Mouse (Mus musculus) adipocyte (in vitro differentiated cells): ENCODE measurements at regions not wholly inside any gene's neighbourhood (a gene's known extent, or its start where the extent isn't known, plus 50 kb on each side); places are given as distances from the start of the nearest gene placed in this dataset.

Source experiments
- DNase-seq: peaks from one replicate; pipeline ENCODE4 v3.0.0-alpha.2; 2016; ENCODE audit warnings: low spot score

DNA sequence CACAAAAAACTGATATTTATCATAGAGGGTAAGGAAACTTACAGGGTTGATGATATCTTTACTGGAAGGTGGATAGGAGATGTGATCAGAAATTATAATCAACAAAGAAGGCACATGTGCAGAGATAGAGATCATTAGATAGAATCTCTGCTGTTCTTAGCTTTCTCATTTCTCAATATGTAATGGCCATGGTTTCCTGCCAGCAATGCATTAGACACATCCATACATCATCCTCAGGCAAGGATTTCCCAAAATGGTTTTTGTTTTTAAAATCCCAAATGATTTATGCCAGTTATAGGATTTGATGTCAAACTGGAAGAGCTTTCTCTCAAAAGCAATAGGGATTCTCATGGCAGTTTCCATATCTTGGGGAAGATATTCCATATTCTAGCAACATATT lies 52.0 kb upstream of the C030005K15Rik start:
- DNase-seq, result no peak

DNA sequence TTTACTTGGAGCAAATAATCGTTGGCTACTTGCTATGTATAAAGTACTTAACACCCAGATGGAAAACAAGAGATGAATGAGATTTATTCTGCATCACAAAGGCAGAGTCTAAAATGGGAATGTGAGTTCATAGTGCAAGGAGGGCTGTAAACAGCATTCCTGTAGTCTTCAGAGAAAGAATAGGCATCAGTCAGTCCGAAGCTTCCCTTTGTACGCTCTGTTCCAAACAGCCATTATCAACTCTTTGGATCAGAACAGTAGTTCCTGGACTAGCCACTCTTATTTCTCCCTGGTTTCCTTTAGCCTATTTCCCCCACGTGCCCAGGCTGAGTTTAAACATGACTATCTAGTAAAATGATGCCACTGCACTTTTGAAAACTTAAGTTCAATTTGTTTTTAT lies 52.8 kb upstream of the C030005K15Rik start:
- DNase-seq, result no peak

DNA sequence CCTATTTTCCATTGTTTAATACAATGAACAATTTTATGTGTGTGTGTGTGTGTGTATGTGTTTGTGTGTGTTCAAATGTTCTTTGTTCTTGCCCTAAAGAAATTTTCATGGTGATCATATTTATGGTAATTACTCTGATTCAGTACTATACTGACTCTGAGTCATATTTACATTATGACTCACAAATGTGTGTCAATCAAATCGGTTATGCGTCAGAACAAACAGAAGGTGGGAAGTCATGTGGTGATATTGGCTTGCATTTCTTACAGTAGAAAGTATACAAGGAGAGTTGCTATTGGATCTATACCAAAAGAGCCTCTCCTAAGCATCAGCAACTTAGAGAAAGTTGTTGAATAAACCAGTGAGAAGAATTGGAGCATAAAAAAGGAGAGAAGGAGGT lies 67.2 kb upstream of the C030005K15Rik start:
- DNase-seq, result no peak

DNA sequence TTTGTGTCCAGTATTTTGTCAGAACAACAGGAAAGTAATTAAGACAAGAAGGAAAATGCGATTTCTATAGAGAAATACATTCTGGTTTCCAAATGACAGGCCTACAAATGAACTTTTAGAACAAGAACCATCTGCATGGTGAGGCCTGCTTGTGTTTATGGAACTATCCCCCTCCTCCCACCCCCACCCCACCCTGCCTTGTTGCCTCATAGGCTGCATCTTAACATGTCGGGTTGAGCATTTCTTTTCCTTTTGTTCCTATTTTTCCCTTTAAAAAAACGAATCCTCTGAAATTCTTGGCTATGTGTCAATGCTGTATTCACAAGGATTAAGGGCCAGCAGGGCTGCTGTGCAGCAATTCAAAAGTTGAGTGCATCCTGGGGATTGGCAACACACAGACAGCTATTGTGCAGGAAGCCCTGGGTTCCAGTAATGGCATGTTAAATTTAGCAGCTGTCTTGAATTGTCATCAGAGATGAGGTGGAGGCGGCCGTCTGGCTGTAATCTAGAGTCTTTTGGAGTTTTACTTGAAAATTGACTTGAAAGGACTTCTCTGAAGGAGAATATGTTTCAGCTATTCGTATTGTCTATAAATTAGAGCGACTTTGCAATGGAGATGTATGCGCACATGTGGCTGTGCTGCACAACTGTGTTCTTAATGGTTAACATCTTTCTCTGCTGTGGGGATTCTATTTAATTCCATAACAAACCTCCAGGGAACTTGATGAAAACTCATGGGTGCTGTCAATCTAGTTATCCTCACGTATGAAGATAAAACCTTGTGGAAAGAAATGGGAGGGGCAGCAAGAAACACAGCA lies 75.1 kb upstream of the C030005K15Rik start:
- no peak for DNase-seq

DNA sequence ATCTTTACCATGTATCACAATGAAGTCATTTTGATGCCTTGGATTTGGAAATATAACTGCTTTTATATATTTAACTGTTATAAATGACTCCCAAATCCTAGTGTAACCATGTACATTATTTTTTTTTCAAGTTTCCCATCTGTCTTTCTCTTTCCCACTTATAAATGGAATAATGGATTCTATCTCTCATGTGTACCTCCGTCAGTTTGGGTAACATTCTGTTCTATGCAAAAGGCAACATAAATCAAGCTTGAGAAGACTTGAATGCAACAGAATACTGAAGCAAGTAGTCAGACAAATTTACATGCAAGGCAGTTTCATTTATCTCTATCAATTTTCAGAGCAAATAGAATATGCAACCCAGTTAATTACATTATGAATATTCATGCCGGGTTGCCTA lies 81.4 kb upstream of the C030005K15Rik start:
- no peak for DNase-seq

DNA sequence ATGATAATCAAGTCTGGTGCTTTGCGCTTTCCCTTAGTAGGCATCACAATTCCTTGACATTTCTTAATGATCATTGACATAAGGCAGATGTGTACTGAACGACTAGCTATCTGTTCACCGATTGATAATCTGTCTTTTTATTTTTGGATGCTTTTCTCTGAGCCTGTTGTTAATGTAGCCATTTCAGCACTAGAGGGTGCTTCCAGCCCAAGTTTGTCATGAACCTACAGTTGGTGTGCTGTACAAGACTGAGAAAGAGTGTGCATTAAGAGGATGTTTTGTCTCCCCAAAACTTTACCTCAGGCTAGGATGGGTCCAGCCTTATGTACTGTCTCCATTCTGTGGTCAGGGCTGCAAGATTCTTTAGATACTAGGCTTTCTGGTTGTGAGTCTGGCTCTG lies 116.0 kb upstream of the C030005K15Rik start:
- peak; percentile 55 for DNase-seq

DNA sequence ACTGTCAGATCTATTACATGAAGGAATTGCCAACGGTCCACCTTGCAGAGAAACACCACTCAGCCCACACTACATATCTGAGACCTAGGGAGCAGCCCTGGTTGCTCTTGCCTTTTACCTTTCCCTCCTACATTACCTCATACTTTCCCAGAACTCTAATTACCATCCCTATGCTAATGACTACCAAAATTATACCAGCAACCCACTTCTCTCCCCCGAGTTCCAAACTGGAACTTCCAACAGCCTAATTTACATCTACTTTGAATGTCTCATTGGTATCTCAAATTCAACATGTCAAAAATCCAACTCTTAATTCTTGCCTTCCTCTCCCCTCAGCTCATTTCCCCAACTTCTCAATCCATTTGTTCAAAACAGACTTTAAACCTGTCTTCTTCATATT lies 124.9 kb upstream of the C030005K15Rik start:
- DNase-seq, result no peak

DNA sequence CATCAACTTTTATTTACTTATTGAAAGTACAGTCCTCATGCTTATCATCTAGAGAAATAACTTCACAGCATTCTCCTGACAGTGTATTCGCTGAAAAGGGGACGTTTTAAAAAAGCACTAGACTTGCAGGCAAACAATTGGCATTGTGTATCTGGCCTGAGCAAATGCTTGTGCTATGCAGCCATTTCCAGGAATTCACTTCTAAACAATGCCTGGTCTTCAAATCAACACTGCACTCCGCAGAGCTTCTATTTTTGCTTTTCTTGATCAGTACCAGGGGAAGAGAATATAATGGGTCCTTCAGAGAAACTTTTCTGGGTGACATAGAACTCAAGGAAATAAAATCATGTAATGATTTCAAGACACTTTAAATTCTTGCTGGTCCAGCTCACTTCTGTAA lies 150.5 kb upstream of the C030005K15Rik start:
- DNase-seq, result no peak

DNA sequence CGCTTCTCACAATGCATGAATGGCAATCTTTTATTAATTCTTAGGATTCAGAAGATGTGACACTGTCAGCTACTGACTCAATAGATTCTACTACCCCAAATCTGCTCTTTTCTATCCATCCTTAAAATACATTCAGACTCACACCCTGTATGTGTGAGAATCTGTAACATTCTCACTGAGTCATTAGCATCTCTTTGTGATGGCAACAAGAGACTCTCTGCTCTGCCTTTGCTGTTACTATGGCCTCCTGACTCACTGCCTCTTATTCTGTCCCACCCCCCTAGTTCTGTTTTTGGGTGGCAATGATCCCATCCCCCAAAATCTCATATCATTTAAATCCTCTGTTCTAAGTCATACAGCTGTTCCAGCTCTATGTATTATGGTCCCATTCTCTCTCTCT lies 159.5 kb upstream of the C030005K15Rik start:
- no peak for DNase-seq

DNA sequence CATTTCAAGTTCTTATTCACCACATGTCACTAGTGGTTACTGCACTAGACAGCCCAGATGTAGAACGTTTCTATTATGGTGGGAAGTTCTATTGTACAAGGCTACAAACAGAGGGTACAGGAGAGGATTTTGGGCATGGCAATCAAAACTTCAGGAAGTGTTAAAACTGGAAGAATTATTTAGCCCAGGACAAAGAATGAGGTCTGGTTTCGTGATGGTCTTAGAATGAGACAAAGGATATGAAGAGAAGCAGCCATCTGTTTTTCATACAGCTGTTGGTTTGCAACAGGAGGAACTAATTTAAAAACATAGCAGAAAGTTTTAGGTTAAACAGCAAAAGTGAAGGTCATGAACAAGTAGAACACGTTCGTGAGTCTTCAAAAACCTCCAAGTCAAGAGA lies 179.2 kb upstream of the C030005K15Rik start:
- DNase-seq, result no peak

DNA sequence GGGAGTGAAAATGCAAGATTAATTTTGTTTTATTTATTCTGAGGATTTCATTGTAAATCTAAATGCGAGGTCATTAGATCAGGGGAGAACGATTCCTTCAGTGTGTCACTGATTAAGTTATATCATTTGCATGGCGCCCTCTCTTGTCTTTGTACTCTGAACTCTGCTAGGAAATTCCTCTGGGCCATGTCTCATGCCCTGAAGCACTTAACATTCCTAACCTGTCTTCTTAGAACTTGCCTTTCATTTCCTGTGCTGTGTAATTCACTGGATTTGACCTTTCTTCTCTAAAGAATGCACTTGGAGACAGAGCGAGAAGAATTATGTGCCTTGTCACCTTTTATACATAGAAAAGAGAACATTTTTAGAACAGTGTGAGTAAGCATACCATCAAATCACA lies 199.0 kb upstream of the C030005K15Rik start:
- no peak for DNase-seq

DNA sequence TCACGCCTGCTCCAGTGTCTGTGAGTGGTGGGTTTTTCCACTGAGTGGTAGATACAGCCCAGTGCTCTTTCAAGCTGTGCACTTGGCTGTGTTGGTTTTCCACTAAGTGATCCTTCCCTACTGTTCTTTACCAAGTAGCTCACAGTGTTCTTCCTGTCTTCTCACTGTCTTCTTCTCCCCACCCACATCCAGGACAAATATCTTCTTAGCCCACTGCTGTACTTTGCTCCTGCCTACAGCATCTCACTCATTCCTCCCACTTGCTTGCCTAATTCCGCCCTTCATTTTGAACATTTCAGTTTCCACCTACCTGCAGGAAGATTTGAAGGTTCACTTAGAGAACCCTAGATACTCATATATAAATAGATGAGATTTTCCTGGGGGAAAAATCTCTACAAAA lies 213.8 kb upstream of the C030005K15Rik start:
- DNase-seq, result no peak

DNA sequence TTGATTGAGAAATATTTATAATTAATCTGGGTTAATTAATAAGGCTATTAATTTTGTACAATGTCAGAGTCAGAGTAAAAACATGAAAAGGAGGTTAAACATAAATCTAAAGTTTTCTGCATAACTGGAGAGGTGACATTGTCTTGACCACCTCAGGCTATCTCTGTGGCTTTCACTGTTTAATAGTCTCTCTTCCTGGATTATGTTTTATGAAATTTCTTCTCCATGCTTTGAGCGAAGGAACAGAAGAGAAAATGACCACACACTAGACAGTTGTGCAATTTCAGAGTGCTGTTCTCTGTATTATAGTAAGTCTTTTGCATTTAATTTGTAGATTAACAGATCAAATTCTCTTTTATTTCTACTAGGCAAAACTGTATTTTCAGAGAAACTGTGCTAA lies 239.3 kb upstream of the C030005K15Rik start:
- no peak for DNase-seq

DNA sequence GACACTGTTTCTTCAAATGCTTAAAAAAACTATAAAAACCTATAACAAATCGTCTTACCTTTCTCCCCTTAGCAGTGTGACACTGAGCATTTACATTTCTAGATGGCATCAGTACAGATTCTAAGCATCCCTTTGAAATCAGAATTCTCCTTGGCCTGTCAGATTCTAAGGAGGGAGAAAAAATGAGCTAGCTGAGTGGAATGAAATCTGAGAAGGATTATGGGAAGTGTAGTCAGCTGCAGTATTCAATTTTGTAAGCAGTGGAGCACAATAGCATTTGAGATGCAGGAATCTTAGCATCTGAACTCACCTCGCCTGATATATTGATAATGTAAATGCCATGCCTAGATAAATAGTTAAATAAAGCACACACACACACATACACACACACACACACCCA lies 240.4 kb upstream of the C030005K15Rik start:
- no peak for DNase-seq

DNA sequence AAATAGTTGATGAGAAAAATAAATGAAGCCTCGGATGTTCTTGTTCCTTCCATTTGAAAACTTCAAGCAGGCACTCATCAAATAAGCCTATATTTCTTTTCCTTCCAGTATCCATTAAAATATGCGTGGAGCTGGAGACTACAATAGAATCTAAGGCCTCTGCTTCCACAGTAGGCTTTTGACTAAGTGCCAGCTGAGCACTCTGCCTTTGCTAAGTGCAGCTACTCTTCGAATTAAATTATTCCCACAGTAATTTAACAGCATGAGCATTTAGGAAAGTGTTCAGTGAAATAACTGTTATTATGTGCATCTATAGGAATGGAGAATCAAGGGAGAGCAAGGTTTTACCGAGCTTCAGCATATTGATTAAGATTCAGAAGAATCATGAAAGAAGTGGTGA lies 280.5 kb upstream of the C030005K15Rik start:
- no peak for DNase-seq

DNA sequence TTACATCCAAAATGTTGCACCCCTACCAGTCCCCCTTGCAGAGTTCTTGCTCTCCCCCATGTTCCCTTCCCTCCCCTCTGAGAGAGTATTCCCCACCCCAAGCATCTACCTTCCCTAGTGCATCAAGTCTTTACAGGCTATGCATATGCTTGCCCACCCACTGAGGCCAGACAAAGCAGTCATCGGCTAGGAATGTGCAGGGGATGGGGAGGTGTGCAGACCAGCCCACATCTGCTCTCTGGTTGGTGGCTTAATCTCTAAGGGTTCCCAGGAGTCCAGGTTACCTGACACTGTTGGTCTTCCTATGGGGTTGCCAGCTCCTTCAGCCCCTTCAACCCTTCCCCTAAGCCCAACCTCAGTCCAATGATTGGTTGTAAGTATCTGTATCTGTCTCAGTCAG lies 281.8 kb upstream of the C030005K15Rik start:
- no peak for DNase-seq

DNA sequence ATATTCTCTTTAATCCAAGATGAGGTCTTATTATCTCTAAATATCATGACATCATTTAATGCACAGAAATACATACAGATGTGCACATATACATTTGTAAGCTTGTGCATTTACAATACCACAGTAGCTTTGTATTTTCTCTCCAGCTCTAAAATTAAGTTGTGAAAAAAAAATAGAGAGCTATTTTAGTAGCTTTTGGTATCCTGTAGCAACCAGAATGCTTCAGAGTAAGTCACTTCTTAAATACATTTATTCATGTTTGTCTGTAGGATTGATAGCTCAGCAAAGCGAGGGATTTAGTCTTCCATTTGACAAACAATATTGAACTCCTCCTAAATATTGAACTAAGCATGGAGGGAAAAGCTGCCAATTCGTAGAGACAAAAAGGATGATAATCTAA lies 286.4 kb upstream of the C030005K15Rik start:
- DNase-seq, result no peak

DNA sequence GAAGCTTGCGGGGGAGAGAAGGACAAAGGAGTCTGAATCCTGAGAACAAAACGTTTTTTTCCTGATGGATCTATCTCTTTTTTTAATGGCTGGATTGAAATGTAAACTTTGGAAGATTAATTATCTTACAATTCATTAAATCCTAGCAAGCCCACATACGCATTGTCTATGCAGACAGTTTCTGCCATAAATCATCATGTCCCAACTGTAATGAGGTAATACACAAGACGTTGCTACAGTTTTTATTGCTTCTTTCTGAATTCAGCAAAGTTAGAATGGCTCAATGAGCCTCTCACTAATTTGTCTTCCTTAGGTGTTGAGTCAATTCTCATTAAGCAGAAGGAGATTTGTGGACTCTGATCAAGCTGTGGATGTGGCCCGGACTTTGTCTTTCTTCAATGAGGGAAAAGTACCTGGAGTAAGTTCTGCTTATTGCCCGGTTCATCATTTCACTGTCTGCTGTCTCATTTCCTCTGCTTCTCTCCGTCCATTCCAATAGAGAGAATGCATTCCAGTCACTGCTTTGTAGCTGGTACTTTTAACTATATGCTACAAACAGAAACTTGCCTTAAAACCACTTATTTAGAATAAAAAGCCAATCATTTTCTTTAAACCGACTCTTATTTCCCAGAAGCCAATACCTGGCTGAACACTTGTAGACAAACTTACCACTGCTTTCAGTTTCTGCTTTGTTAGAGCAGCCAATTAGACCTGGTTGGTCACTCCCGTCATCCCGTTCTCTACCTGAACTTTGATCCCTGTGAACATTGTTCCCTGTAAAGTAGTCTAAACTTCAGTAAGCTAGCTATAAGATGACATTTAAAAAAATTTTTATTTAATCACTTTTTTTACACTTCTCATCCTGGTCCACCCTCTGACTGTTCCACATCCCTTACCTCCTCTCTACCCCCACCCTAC lies 288.7 kb upstream of the C030005K15Rik start:
- no peak for DNase-seq

DNA sequence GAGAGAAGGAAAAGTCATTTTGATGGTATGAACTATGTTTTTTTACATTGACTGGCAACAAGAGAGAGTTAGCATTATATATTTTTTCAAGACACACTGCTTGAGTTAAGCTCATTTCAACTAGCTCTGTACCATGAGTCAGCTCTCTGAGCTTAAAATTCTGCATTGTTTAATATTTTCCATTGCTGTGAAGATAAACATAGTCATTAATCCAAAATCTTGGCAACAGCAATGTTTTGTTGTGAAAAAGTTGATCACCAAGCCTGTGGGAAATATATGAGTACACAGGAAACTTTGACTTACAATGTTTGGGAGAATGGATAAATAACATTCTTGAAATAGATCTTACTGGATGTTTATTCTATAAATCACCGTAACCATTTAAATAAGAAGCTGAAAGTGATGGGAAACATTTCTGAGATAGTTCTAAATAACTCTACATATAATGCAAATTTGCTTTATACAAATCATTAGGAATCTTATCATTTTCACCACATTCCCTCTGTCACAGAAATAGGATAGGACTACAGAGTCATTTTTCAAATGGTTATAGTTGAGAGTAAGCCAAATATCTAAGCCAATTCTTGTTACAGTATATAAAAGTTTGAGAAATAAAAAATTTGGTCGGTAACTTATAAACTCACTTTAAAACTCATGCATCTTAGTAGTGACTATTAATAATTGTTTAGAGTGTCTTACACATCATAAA lies 290.2 kb upstream of the C030005K15Rik start:
- DNase-seq, result peak; percentile 37

DNA sequence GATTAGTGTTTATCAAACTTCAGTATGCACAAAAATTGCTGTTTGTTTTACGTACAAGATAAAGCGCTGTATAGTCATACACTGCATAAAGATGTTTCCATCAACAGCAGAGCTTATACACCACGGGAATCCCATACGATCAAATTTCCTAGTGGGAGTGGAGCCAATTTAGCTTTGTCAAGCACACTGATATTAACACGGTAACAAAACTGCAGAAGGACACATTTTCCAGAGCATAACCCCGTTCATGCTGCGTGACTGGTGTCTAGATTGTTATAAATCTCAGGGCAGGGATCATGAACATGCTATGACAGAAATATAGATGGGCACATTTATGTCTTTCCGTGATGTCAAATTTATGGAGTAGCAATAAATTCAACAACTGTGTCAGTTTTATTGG lies 302.6 kb upstream of the C030005K15Rik start:
- DNase-seq, result no peak

DNA sequence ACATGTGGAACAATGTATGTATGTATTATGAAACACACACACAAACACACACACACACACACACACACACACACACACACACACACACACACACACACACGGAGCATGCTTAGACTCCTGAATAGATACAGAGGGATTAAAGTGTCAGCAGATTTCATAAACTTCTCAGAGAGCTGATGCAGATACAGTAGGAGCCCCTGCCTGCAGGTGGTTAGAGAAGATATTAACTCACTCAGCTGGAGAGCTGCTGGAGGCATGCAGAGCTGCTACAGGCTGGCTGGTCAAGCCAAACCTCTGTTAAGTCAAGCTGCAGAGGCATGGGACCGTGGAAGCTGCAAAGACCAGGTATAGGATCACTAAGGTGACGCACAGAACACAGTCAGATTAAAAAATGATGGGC lies 303.1 kb upstream of the C030005K15Rik start:
- no peak for DNase-seq

DNA sequence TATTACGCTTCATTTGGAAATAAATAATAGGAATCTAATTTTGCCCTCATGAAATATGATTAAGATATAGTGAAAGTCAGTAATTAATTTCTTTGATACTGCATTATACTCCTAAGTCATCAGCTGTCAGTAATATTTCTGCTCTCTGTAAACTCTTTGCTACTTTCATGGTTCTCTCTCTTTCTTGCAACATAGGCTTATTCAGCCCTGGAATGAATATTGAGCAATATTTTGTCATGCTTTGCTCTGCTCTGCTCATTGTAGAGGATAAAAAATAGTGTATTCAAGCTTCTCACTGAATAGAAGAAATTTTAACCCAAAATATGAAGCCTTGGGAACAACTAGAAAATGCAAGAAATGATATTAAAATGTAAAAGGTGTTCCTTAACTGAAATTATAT lies 306.1 kb upstream of the C030005K15Rik start:
- peak; percentile 59 for DNase-seq

DNA sequence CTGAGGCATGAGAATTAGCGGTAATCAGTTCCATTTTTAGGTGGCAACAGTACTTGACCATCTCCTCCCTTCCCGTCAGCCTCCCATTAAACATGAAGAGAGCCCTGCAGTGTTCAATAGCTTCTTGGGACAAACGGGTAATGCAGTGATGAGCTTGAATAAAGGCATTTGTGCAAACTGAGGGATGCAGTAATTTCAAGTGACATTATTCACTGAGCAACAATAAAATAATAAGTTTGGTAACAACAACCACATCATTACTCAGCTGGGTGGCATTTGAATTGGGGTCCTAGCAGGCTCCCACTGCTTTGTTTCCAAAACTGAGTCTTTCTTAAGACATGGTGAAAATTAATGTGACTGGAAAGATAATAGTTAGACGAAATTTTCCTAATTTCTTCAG lies 315.2 kb upstream of the C030005K15Rik start:
- no peak for DNase-seq
